Mouse (Mus musculus) lung, embryonic 14.5 days (tissue): ENCODE results near the gene Adgrf1. TPM values are rescaled to one million over a fixed set of nuclear protein-coding genes. Genes with fewer than 3 reads are reported as not detected.

Experiments used
- ATAC-seq: fragments of 200-750 bp; cut with Nextera tagmentation; 2 replicates; pipeline ENCODE4 v1.8.0; 2017; ENCODE audit warnings: mild to moderate bottlenecking, moderate TSS enrichment, moderate library complexity; ENCODE audit not compliant: insufficient read depth
- DNase-seq: peaks from one replicate; pipeline ENCODE4 v3.0.0-alpha.2; 2015
- H3K27ac ChIP-seq: fragments of 300-500 bp; sonication (generic); 2 replicates; pipeline ENCODE4 v1.5.1; 2014; ENCODE audit warnings: low read depth, mild to moderate bottlenecking, moderate library complexity
- H3K27me3 ChIP-seq: fragments of 300-500 bp; sonication (generic); 2 replicates; pipeline ENCODE4 v1.6.1; 2014; ENCODE audit warnings: low read length, control low read depth; ENCODE audit not compliant: insufficient read depth
- H3K36me3 ChIP-seq: fragments of 300-500 bp; sonication (generic); 2 replicates; pipeline ENCODE4 v1.6.1; 2014; ENCODE audit warnings: control low read depth; ENCODE audit not compliant: insufficient read depth
- H3K4me1 ChIP-seq: fragments of 300-500 bp; sonication (generic); 2 replicates; pipeline ENCODE4 v1.6.1; 2014; ENCODE audit warnings: antibody characterized with exemption, control low read depth; ENCODE audit not compliant: insufficient read depth
- H3K4me2 ChIP-seq: fragments of 300-500 bp; sonication (generic); 2 replicates; pipeline ENCODE4 v1.6.1; 2014; ENCODE audit warnings: mild to moderate bottlenecking
- H3K4me3 ChIP-seq: fragments of 300-500 bp; sonication (generic); 2 replicates; pipeline ENCODE4 v1.5.1; 2014; ENCODE audit warnings: low read depth, low read length
- H3K9ac ChIP-seq: fragments of 300-500 bp; sonication (generic); 2 replicates; pipeline ENCODE4 v1.6.1; 2014
- H3K9me3 ChIP-seq: fragments of 300-500 bp; sonication (generic); 2 replicates; pipeline ENCODE4 v1.6.1; 2016; ENCODE audit warnings: low read depth, low read length, control low read depth
- CTCF ChIP-seq: IDR thresholded peaks from 2 replicates; pipeline ENCODE4 v1.5.1; 2016; ENCODE audit warnings: antibody characterized with exemption, low read depth
- WGBS: fragments of 180-500 bp; shearing (Covaris S2); extraction: QIAGEN DNeasy Blood & Tissue Kit; methylation state at CpG from one replicate; pipeline ENCODE4 v1.1.7; 2014; 5-methylcytosine and 5-hydroxymethylcytosine counted together
- polyA plus RNA-seq: library from polyadenylated mRNA; unstranded; fragments of >200 nt; fragmentation: Nextera tagmentation; extraction: Ambion mirVana; gene quantifications from 2 replicates; pipeline ENCODE4 v1.2.1, GENCODE M21; 2014

Gene Adgrf1
- polyA plus RNA-seq = not detected in 2 replicates

- ATAC-seq = no peak
- no peaks in the 10 kb centered on the region for H3K9me3 ChIP-seq
- TF ChIP-seq CTCF = no peak
- H3K27ac ChIP-seq = no peak within 1 kb of the TSS
- H3K36me3 ChIP-seq = no peaks in the 10 kb centered on the region
- WGBS = 56% methylated on average over 6 of the region's 6 CpGs
- H3K27me3 ChIP-seq = no peaks in the 10 kb centered on the region
- no peak within 1 kb of the TSS for H3K4me3 ChIP-seq
- H3K4me1 ChIP-seq = no peaks in the 10 kb centered on the region
- DNase-seq = no peak
- H3K4me2 ChIP-seq = no peak within 1 kb of the TSS
- H3K9ac ChIP-seq = no peak within 1 kb of the TSS
Observed at GRCm38 (mm10) chr17:43270161-43270560, at the start of gene Adgrf1. TSS of gene Adgrf1 (plus strand) at chr17:43270329.

- H3K27me3 ChIP-seq = no peaks in the 10 kb centered on the region
- H3K36me3 ChIP-seq = no peaks in the 10 kb centered on the region
- WGBS = 76% methylated on average over 6 of the region's 6 CpGs
- no peak for DNase-seq
- H3K9me3 ChIP-seq = no peaks in the 10 kb centered on the region
- H3K4me3 ChIP-seq = no peak overlapping the region
- ATAC-seq = no peak
- TF ChIP-seq CTCF = no peak
- no peak overlapping the region for H3K9ac ChIP-seq
- no peaks in the 10 kb centered on the region for H3K4me1 ChIP-seq
- no peak overlapping the region for H3K4me2 ChIP-seq
- no peak overlapping the region for H3K27ac ChIP-seq
Observed at GRCm38 (mm10) chr17:43226101-43226500, 44.0 kb upstream of the Adgrf1 start.

- Histone ChIP-seq H3K9ac (no peak overlapping the region), H3K27ac (no peak overlapping the region), H3K4me1 (no peaks in the 10 kb centered on the region), H3K4me3 (0 out of 2 replicates have a peak overlapping the region, but pooled peaks have one; percentile 2), H3K27me3 (no peaks in the 10 kb centered on the region), H3K36me3 (no peaks in the 10 kb centered on the region), H3K9me3 (no peaks in the 10 kb centered on the region), H3K4me2 (peak overlapping the region; percentile 36; the same call in 1 of the 2 replicates)
- peak; percentile 85 for TF ChIP-seq CTCF
- DNase-seq = peak; percentile 90
- ATAC-seq = peak; percentile 82
- 34% methylated on average over 12 of the region's 12 CpGs for WGBS
Observed at GRCm38 (mm10) chr17:43229621-43230513, 40.3 kb upstream of the Adgrf1 start.

GRCm38 (mm10) chr17:43230821-43231220, 39.3 kb upstream of the Adgrf1 start:
- H3K4me1 ChIP-seq = no peaks in the 10 kb centered on the region
- no peak overlapping the region for H3K4me2 ChIP-seq
- H3K27me3 ChIP-seq = no peaks in the 10 kb centered on the region
- no peak for TF ChIP-seq CTCF
- ATAC-seq (no peak), DNase-seq (no peak)
- 73% methylated on average over 7 of the region's 7 CpGs for WGBS
- no peak overlapping the region for H3K27ac ChIP-seq
- H3K36me3 ChIP-seq = no peaks in the 10 kb centered on the region
- no peaks in the 10 kb centered on the region for H3K9me3 ChIP-seq
- no peak overlapping the region for H3K9ac ChIP-seq
- H3K4me3 ChIP-seq = no peak overlapping the region

GRCm38 (mm10) chr17:43232769-43233168, 37.4 kb upstream of the Adgrf1 start:
- Histone ChIP-seq H3K9me3 (no peaks in the 10 kb centered on the region), H3K27ac (no peak overlapping the region), H3K9ac (no peak overlapping the region), H3K27me3 (no peaks in the 10 kb centered on the region), H3K36me3 (no peaks in the 10 kb centered on the region), H3K4me3 (no peak overlapping the region), H3K4me1 (no peaks in the 10 kb centered on the region), H3K4me2 (peak overlapping the region; percentile 35)
- ATAC-seq (no peak), DNase-seq (peak; percentile 36)
- 46% methylated on average over 6 of the region's 6 CpGs for WGBS
- TF ChIP-seq CTCF = no peak

GRCm38 (mm10) chr17:43236656-43237250, 33.4 kb upstream of the Adgrf1 start:
- 74% methylated on average over 14 of the region's 14 CpGs for WGBS

GRCm38 (mm10) chr17:43239035-43239434, 31.1 kb upstream of the Adgrf1 start:
- 69% methylated on average over 6 of the region's 6 CpGs for WGBS
- H3K9ac ChIP-seq = no peak overlapping the region
- H3K4me1 ChIP-seq = peaks cover 5% of the 10 kb centered on the region; the same call in 1 of the 2 replicates
- no peak for DNase-seq
- H3K4me2 ChIP-seq = no peak overlapping the region
- H3K36me3 ChIP-seq = no peaks in the 10 kb centered on the region
- no peaks in the 10 kb centered on the region for H3K27me3 ChIP-seq
- H3K27ac ChIP-seq = no peak overlapping the region
- no peak for ATAC-seq
- TF ChIP-seq CTCF = no peak
- no peaks in the 10 kb centered on the region for H3K9me3 ChIP-seq
- H3K4me3 ChIP-seq = no peak overlapping the region

More at GRCm38 (mm10) chr17:43236656-43237250, 33.4 kb upstream of the Adgrf1 start:
- Histone ChIP-seq H3K4me2 (no peak overlapping the region), H3K4me1 (peaks cover 5% of the 10 kb centered on the region; the same call in 1 of the 2 replicates), H3K27me3 (no peaks in the 10 kb centered on the region), H3K27ac (no peak overlapping the region), H3K36me3 (no peaks in the 10 kb centered on the region), H3K4me3 (no peak overlapping the region), H3K9ac (no peak overlapping the region), H3K9me3 (no peaks in the 10 kb centered on the region)
- ATAC-seq (no peak), DNase-seq (no peak)
- no peak for TF ChIP-seq CTCF
